Mouse (Mus musculus) heart, adult 2 months (tissue): ENCODE measurements around the gene Slc9a2.

Experiments
- CTCF ChIP-seq: fragments of 200-600 bp; IDR thresholded peaks from 2 replicates; pipeline ENCODE4 v1.8.1; 2022; ENCODE audit warnings: antibody characterized with exemption, mild to moderate bottlenecking, moderate library complexity
- POLR2A ChIP-seq: fragments of 200-500 bp; IDR thresholded peaks from 2 replicates; pipeline ENCODE4 v1.6.1; 2011; ENCODE audit warnings: mild to moderate bottlenecking, low read depth, low read length, control low read depth; ENCODE audit not compliant: insufficient read depth

GRCm38 (mm10) chr1:40788956-40789355, 108.6 kb downstream of the Slc9a2 start:
- TF ChIP-seq CTCF (no peak), POLR2A (no peak)
